Mouse (Mus musculus): ENCODE measurements around the gene Nup107.

GRCm38 (mm10) chr10:117746297-117746883 is 46.1 kb downstream of the Nup107 start, which contains the start of gene Slc35e3:
- TF ChIP-seq CTCF (IDR thresholded peaks at IDR 0.05; ENCODE audit: borderline replicate concordance, insufficient read depth, low read depth, low read length), result no peak
- peak; percentile 53 for TF ChIP-seq POLR2A (IDR thresholded peaks at IDR 0.05; ENCODE audit: borderline replicate concordance, insufficient read depth, low read length)

Data from cerebellum, adult 2 months (tissue).